ENCODE assay signal across 8 mouse cellular contexts in genomic region chr13:3610795-3611438, GRCm38 (mm10). TPM values are rescaled to one million over a fixed set of nuclear protein-coding genes. Genes with fewer than 3 reads are reported as not detected.
DNase-seq lines count a peak whose midpoint lies in the region; ATAC-seq lines count a peak whose summit lies in the region.

Gene Fam208b (minus strand): TSS chr13:3611108.

- H3K4me3 ChIP-seq in hindbrain, embryonic 11.5 days (ENCODE audit: low read depth, low read length): peak within 1 kb of the TSS; percentile 72

- H3K27ac ChIP-seq in hindbrain, embryonic 11.5 days (ENCODE audit: low read depth, low read length): peak within 1 kb of the TSS; percentile 87

- DNase-seq in Muller cell, postnatal 12 days (ENCODE audit: inconsistent ontology term): peak; percentile 100
- DNase-seq in cerebellum, adult 9-11 months: peak; percentile 98
- peak; percentile 97 to 98 for DNase-seq in frontal cortex, adult 2 months (ENCODE audit: extremely low spot score in 1 of 2, low spot score in 1 of 2)
- peak; percentile 98 for DNase-seq in hindbrain, embryonic 11.5 days (ENCODE audit: low spot score)
- DNase-seq in layer of hippocampus, postnatal 10 days (ENCODE audit: low spot score in 2 of 2): peak; percentile 97
- DNase-seq in lung, postnatal 10 days: peak; percentile 99
- DNase-seq in ovary, postnatal 36 days (ENCODE audit: low spot score): peak; percentile 96
- DNase-seq in thymus, postnatal 25 days: peak; percentile 96

- peak within 1 kb of the TSS; percentile 54 for H3K4me2 ChIP-seq in hindbrain, embryonic 11.5 days (replicated peaks; ENCODE audit: low read depth, low read length)

- no peaks in the 10 kb centered on the region for H3K27me3 ChIP-seq in hindbrain, embryonic 11.5 days (ENCODE audit: control insufficient read depth, insufficient read depth, low read length)

- 1% methylated on average over 57 of the region's 58 CpGs for WGBS in hindbrain, embryonic 11.5 days

- no peaks in the 10 kb centered on the region for H3K9me3 ChIP-seq in hindbrain, embryonic 11.5 days (ENCODE audit: control insufficient read depth, low read length)

- peak within 1 kb of the TSS; percentile 75 for H3K9ac ChIP-seq in hindbrain, embryonic 11.5 days (ENCODE audit: low read depth, low read length)

- no peaks in the 10 kb centered on the region for H3K36me3 ChIP-seq in hindbrain, embryonic 11.5 days (ENCODE audit: control insufficient read depth, insufficient read depth, low read length)

- peak; percentile 98 for ATAC-seq in hindbrain, embryonic 11.5 days (ENCODE audit: low FRiP score)

- H3K4me1 ChIP-seq in hindbrain, embryonic 11.5 days (replicated peaks; ENCODE audit: control insufficient read depth, insufficient read depth, low read length): no peaks in the 10 kb centered on the region

RNA-seq across cellular contexts. Expression of gene Fam208b, which starts in this region (rescaled TPM):
- polyA plus RNA-seq in frontal cortex, adult 2 months (2012; rRNA removed): 16.5 and 16.8 TPM in 2 replicates
- 21.1 and 37.2 TPM in 2 replicates for polyA plus RNA-seq in hindbrain, embryonic 11.5 days (2014; fragmentation: Nextera tagmentation; extraction: Ambion mirVana)
- 10 to 100 TPM; 26.1 to 27.9 TPM for total RNA-seq in layer of hippocampus, postnatal 10 days (2021)

Comparison
In these comparisons a context has a peak if more than half of its experiments do, and no peak if none do; other contexts are left out.
1. Peak in every context shown above with its lines: DNase-seq, ATAC-seq, H3K4me3 ChIP-seq and H3K27ac ChIP-seq.